Mouse (Mus musculus): Measurements from ENCODE around the gene Ccdc92b.

DNA sequence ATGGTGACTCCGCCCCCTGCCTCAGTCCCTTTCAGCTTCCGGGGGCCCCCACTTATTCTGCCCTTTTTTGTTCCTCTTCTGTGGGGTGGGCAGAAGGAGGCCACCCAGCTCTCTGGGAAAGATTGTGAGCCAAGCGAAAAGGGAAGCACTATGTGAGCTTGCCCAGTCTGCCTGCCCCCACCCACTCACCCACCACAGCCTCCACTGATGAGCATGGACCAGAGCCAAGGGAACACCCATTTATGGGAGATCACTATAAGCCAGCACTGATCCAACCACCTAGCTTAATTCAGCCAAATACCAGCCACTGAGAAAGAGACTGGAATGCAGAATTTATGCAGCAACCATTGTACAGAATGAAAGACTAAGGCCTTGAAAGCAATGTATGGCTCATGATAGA, 43.5 kb upstream of the Ccdc92b start:
- no peak for TF ChIP-seq POLR2A (IDR thresholded peaks at IDR 0.05; ENCODE audit: insufficient read length, low read depth)
- TF ChIP-seq USF1 (IDR thresholded peaks at IDR 0.05; ENCODE audit: low read depth) = no peak
- TF ChIP-seq CEBPB (IDR thresholded peaks at IDR 0.05; ENCODE audit: insufficient read depth, poor library complexity, severe bottlenecking) = no peak
- TF ChIP-seq SRF (IDR thresholded peaks at IDR 0.05; ENCODE audit: control insufficient read depth, insufficient read length, low read depth) = no peak
- no peak for TF ChIP-seq MAX (IDR thresholded peaks at IDR 0.05; ENCODE audit: low read depth)
- TF ChIP-seq MYOG (IDR thresholded peaks at IDR 0.05; ENCODE audit: control insufficient read depth in 1 of 3, insufficient read depth in 1 of 3, insufficient read length in 2 of 3, low read depth in 2 of 3) = no peak
- no peak for TF ChIP-seq MYOD1 (IDR thresholded peaks at IDR 0.05; ENCODE audit: control insufficient read depth in 1 of 3, insufficient read length in 2 of 3, low read depth in 2 of 3)
- TF ChIP-seq POLR2AphosphoS2 (IDR thresholded peaks at IDR 0.05; ENCODE audit: insufficient read length, low read depth) = no peak
- no peak for TF ChIP-seq E2F4 (IDR thresholded peaks at IDR 0.05; ENCODE audit: insufficient read depth)
- no peak for TF ChIP-seq TCF12 (IDR thresholded peaks at IDR 0.05; ENCODE audit: insufficient read depth, poor library complexity, severe bottlenecking)
- TF ChIP-seq TCF3 (IDR thresholded peaks at IDR 0.05; ENCODE audit: insufficient read length, low read depth) = no peak
- no peak for TF ChIP-seq REST (IDR thresholded peaks at IDR 0.05; ENCODE audit: insufficient read depth, insufficient read length)
